Mouse (Mus musculus) neural tube, embryonic 11.5 days (tissue): ENCODE measurements at regions not wholly inside any gene's neighbourhood (a gene's known extent, or its start where the extent isn't known, plus 50 kb on each side); places are given as distances from the start of the nearest gene placed in this dataset.

ENCODE experiments used
- ATAC-seq: fragments of 200-750 bp; cut with Nextera tagmentation; 2 replicates; pipeline ENCODE4 v1.8.0; 2017; ENCODE audit warnings: moderate number of reproducible peaks, mild to moderate bottlenecking, moderate TSS enrichment, moderate library complexity; ENCODE audit not compliant: insufficient read depth, low FRiP score, low TSS enrichment
- DNase-seq: peaks from one replicate; pipeline ENCODE4 v3.0.0-alpha.2; 2015; ENCODE audit warnings: low spot score
- H3K27ac ChIP-seq: fragments of 300-500 bp; sonication (generic); 2 replicates; pipeline ENCODE4 v1.5.1; 2014; ENCODE audit warnings: low read depth, mild to moderate bottlenecking, low read length
- H3K27me3 ChIP-seq: fragments of 300-500 bp; sonication (generic); 2 replicates; pipeline ENCODE4 v1.6.1; 2014; ENCODE audit warnings: mild to moderate bottlenecking, low read length, mixed read lengths; ENCODE audit not compliant: control insufficient read depth, insufficient read depth
- H3K36me3 ChIP-seq: fragments of 300-500 bp; sonication (generic); 2 replicates; pipeline ENCODE4 v1.6.1; 2014; ENCODE audit warnings: mild to moderate bottlenecking, low read length, moderate library complexity, mixed read lengths; ENCODE audit not compliant: control insufficient read depth, insufficient read depth
- H3K4me1 ChIP-seq: fragments of 300-500 bp; sonication (generic); 2 replicates; pipeline ENCODE4 v1.6.1; 2014; ENCODE audit warnings: low read length, mixed read lengths; ENCODE audit not compliant: control insufficient read depth, insufficient read depth
- H3K4me2 ChIP-seq: fragments of 300-500 bp; sonication (generic); 2 replicates; pipeline ENCODE4 v1.6.1; 2014; ENCODE audit warnings: low read depth, mild to moderate bottlenecking, moderate library complexity
- H3K4me3 ChIP-seq: fragments of 300-500 bp; sonication (generic); 2 replicates; pipeline ENCODE4 v1.5.1; 2014; ENCODE audit warnings: low read depth, low read length
- H3K9ac ChIP-seq: fragments of 300-500 bp; sonication (generic); 2 replicates; pipeline ENCODE4 v1.6.1; 2014; ENCODE audit warnings: mild to moderate bottlenecking, low read length
- H3K9me3 ChIP-seq: fragments of 300-500 bp; sonication (generic); 2 replicates; pipeline ENCODE4 v1.6.1; 2016; ENCODE audit warnings: low read length; ENCODE audit not compliant: control insufficient read depth
- WGBS: fragments of 180-500 bp; shearing (Covaris S2); extraction: QIAGEN DNeasy Blood & Tissue Kit; methylation state at CpG from one replicate; pipeline ENCODE4 v1.1.7; 2014; 5-methylcytosine and 5-hydroxymethylcytosine counted together

- H3K9ac ChIP-seq = no peak overlapping the region
- WGBS = 63% methylated on average over 11 of the region's 11 CpGs
- H3K36me3 ChIP-seq = no peaks in the 10 kb centered on the region
- no peak overlapping the region for H3K4me3 ChIP-seq
- no peak overlapping the region for H3K4me2 ChIP-seq
- H3K27ac ChIP-seq = no peak overlapping the region
- DNase-seq (no peak), ATAC-seq (no peak)
- H3K4me1 ChIP-seq = no peaks in the 10 kb centered on the region
- H3K9me3 ChIP-seq = no peaks in the 10 kb centered on the region
- no peaks in the 10 kb centered on the region for H3K27me3 ChIP-seq
Measured at GRCm38 (mm10) chr11:112657410-112658159, 124.4 kb upstream of the Sox9 start.

GRCm38 (mm10) chr11:112659911-112660310 lies 122.1 kb upstream of the Sox9 start:
- no peaks in the 10 kb centered on the region for H3K4me1 ChIP-seq
- DNase-seq (no peak), ATAC-seq (no peak)
- no peaks in the 10 kb centered on the region for H3K27me3 ChIP-seq
- no peak overlapping the region for H3K9ac ChIP-seq
- no peak overlapping the region for H3K4me2 ChIP-seq
- H3K36me3 ChIP-seq = no peaks in the 10 kb centered on the region
- WGBS = 79% methylated on average over 3 of the region's 3 CpGs
- no peaks in the 10 kb centered on the region for H3K9me3 ChIP-seq
- H3K4me3 ChIP-seq = no peak overlapping the region
- H3K27ac ChIP-seq = no peak overlapping the region

- DNase-seq = no peak
- 92% methylated on average over 7 of the region's 7 CpGs for WGBS
- Histone ChIP-seq H3K4me2 (no peak overlapping the region), H3K4me1 (no peaks in the 10 kb centered on the region), H3K9ac (no peak overlapping the region), H3K4me3 (no peak overlapping the region), H3K27ac (no peak overlapping the region), H3K36me3 (no peaks in the 10 kb centered on the region), H3K9me3 (no peaks in the 10 kb centered on the region), H3K27me3 (no peaks in the 10 kb centered on the region)
- ATAC-seq = no peak
Measured at GRCm38 (mm10) chr11:112661426-112661825, 120.6 kb upstream of the Sox9 start.

GRCm38 (mm10) chr11:112667311-112667710 lies 114.7 kb upstream of the Sox9 start:
- Histone ChIP-seq H3K4me3 (no peak overlapping the region), H3K4me1 (no peaks in the 10 kb centered on the region), H3K27ac (no peak overlapping the region), H3K36me3 (no peaks in the 10 kb centered on the region), H3K4me2 (no peak overlapping the region), H3K9ac (no peak overlapping the region), H3K27me3 (no peaks in the 10 kb centered on the region), H3K9me3 (no peaks in the 10 kb centered on the region)
- DNase-seq (no peak), ATAC-seq (no peak)
- 83% methylated on average over 7 of the region's 7 CpGs for WGBS

GRCm38 (mm10) chr11:112672086-112672485 lies 109.9 kb upstream of the Sox9 start:
- H3K9me3 ChIP-seq = no peaks in the 10 kb centered on the region

GRCm38 (mm10) chr11:112690047-112690446 lies 92.0 kb upstream of the Sox9 start:
- Histone ChIP-seq H3K27me3 (no peaks in the 10 kb centered on the region), H3K9ac (no peak overlapping the region), H3K4me1 (no peaks in the 10 kb centered on the region), H3K27ac (no peak overlapping the region), H3K9me3 (no peaks in the 10 kb centered on the region), H3K36me3 (no peaks in the 10 kb centered on the region), H3K4me2 (no peak overlapping the region), H3K4me3 (no peak overlapping the region)
- WGBS = 89% methylated on average over 4 of the region's 4 CpGs
- DNase-seq = no peak
- ATAC-seq = no peak

More at GRCm38 (mm10) chr11:112672086-112672485, 109.9 kb upstream of the Sox9 start:
- no peaks in the 10 kb centered on the region for H3K4me1 ChIP-seq
- no peak overlapping the region for H3K27ac ChIP-seq
- H3K36me3 ChIP-seq = no peaks in the 10 kb centered on the region
- no peak overlapping the region for H3K4me3 ChIP-seq
- no peak overlapping the region for H3K4me2 ChIP-seq
- no peaks in the 10 kb centered on the region for H3K27me3 ChIP-seq
- H3K9ac ChIP-seq = no peak overlapping the region
- no peak for ATAC-seq
- 90% methylated on average over 4 of the region's 4 CpGs for WGBS
- DNase-seq = no peak

- ATAC-seq = no peak
- H3K9me3 ChIP-seq = no peaks in the 10 kb centered on the region
- no peaks in the 10 kb centered on the region for H3K4me1 ChIP-seq
- no peak overlapping the region for H3K4me2 ChIP-seq
- H3K4me3 ChIP-seq = no peak overlapping the region
- H3K27me3 ChIP-seq = no peaks in the 10 kb centered on the region
- H3K9ac ChIP-seq = no peak overlapping the region
- no peaks in the 10 kb centered on the region for H3K36me3 ChIP-seq
- WGBS = 75% methylated on average over 10 of the region's 10 CpGs
- no peak overlapping the region for H3K27ac ChIP-seq
- no peak for DNase-seq
Measured at GRCm38 (mm10) chr11:112706091-112706490, 75.9 kb upstream of the Sox9 start.

- no peak overlapping the region for H3K4me3 ChIP-seq
- H3K4me1 ChIP-seq = no peaks in the 10 kb centered on the region
- DNase-seq = no peak
- no peak overlapping the region for H3K4me2 ChIP-seq
- ATAC-seq = no peak
- no peaks in the 10 kb centered on the region for H3K27me3 ChIP-seq
- H3K27ac ChIP-seq = no peak overlapping the region
- H3K36me3 ChIP-seq = no peaks in the 10 kb centered on the region
- WGBS = 72% methylated on average over 11 of the region's 11 CpGs
- no peak overlapping the region for H3K9ac ChIP-seq
- no peaks in the 10 kb centered on the region for H3K9me3 ChIP-seq
Measured at GRCm38 (mm10) chr11:112708119-112708730, 73.8 kb upstream of the Sox9 start.

- Histone ChIP-seq H3K9ac (no peak overlapping the region), H3K36me3 (no peaks in the 10 kb centered on the region), H3K4me2 (no peak overlapping the region), H3K4me1 (no peaks in the 10 kb centered on the region), H3K4me3 (no peak overlapping the region), H3K27me3 (no peaks in the 10 kb centered on the region), H3K27ac (no peak overlapping the region), H3K9me3 (no peaks in the 10 kb centered on the region)
- WGBS = 64% methylated on average over 5 of the region's 5 CpGs
- no peak for DNase-seq
- ATAC-seq = no peak
Measured at GRCm38 (mm10) chr11:112711656-112712055, 70.4 kb upstream of the Sox9 start.
